Mouse (Mus musculus) midbrain, embryonic 16.5 days (tissue): ENCODE data around the gene Tnfrsf9. TPM values are rescaled to one million over a fixed set of nuclear protein-coding genes. Genes with fewer than 3 reads are reported as not detected.

Source experiments
- ATAC-seq: fragments of 200-750 bp; cut with Nextera tagmentation; 2 replicates; pipeline ENCODE4 v1.8.0; 2017; ENCODE audit warnings: moderate TSS enrichment
- H3K27ac ChIP-seq: fragments of 300-500 bp; sonication (generic); 2 replicates; pipeline ENCODE4 v1.5.1; 2014; ENCODE audit warnings: mild to moderate bottlenecking, low read length, mixed read lengths
- H3K27me3 ChIP-seq: fragments of 300-500 bp; sonication (generic); 2 replicates; pipeline ENCODE4 v1.6.1; 2014; ENCODE audit warnings: low read depth, low read length, mixed read lengths; ENCODE audit not compliant: control insufficient read depth, insufficient read depth
- H3K36me3 ChIP-seq: fragments of 300-500 bp; sonication (generic); 2 replicates; pipeline ENCODE4 v1.6.1; 2014; ENCODE audit warnings: mild to moderate bottlenecking, low read length, moderate library complexity, mixed read lengths; ENCODE audit not compliant: control insufficient read depth, insufficient read depth
- H3K4me1 ChIP-seq: fragments of 300-500 bp; sonication (generic); 2 replicates; pipeline ENCODE4 v1.6.1; 2014; ENCODE audit warnings: mild to moderate bottlenecking, low read length, mixed read lengths; ENCODE audit not compliant: control insufficient read depth, insufficient read depth
- H3K4me2 ChIP-seq: fragments of 300-500 bp; sonication (generic); 2 replicates; pipeline ENCODE4 v1.6.1; 2014; ENCODE audit warnings: mild to moderate bottlenecking, low read length, mixed read lengths
- H3K4me3 ChIP-seq: fragments of 300-500 bp; sonication (generic); 2 replicates; pipeline ENCODE4 v1.5.1; 2014; ENCODE audit warnings: low read depth, mild to moderate bottlenecking, low read length, moderate library complexity, mixed read lengths
- H3K9ac ChIP-seq: fragments of 300-500 bp; sonication (generic); 2 replicates; pipeline ENCODE4 v1.6.1; 2014; ENCODE audit warnings: low read depth, low read length, mixed read lengths
- H3K9me3 ChIP-seq: fragments of 300-500 bp; sonication (generic); replicated peaks from 2 replicates; pipeline ENCODE4 v1.6.1; 2014; ENCODE audit warnings: mild to moderate bottlenecking, low read length, mixed read lengths; ENCODE audit not compliant: control insufficient read depth, poor library complexity, severe bottlenecking
- WGBS: fragments of 180-500 bp; shearing (Covaris S2); extraction: QIAGEN DNeasy Blood & Tissue Kit; methylation state at CpG from one replicate; pipeline ENCODE4 v1.1.7; 2014; 5-methylcytosine and 5-hydroxymethylcytosine counted together
- polyA plus RNA-seq: library from polyadenylated mRNA; unstranded; fragments of >200 nt; fragmentation: Nextera tagmentation; extraction: Ambion mirVana; gene quantifications from 2 replicates; pipeline ENCODE4 v1.2.1, GENCODE M21; 2015

The Tnfrsf9 gene
- polyA plus RNA-seq, 1 experiment from 2014 or later = 0.38 TPM

DNA sequence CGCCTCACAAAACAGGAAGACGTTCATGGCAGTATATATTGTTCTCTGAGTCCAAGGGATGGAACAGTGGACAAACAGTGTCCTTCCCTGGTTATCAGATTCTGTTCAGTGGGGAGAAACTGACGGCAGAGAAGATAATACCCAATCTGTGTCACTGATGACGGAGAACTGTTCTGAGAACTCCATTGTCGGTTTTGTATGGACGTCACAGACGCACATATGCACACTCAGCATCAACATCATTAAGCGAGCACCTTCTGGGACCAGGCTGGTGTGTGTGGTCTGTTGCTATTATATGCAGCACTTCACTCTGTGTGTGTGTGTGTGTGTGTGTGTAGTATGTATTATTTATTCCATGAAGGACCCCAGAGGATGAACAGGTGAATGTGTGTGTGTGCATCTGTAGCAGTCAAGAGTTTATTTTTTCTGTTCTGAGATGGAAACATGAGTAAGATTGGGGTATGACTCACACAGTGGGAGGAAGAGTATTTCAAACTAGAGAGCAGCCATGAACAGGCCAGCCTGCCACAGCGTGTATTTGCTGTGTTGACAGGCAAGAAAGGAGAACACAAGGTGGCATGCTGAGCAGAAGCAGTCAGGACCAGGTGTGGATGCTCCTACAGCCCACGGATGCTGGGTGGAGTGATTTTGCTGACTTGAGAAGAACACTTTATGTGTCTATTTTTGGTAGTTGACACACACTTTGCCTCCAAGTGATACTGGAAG is 982 bp downstream of the Tnfrsf9 start:
- ATAC-seq = no peak
- no peaks in the 10 kb centered on the region for H3K36me3 ChIP-seq
- peak overlapping the region; percentile 86 for H3K4me2 ChIP-seq
- H3K9ac ChIP-seq = peak overlapping the region; percentile 87
- peaks cover 18% of the 10 kb centered on the region for H3K4me1 ChIP-seq
- no peaks in the 10 kb centered on the region for H3K9me3 ChIP-seq
- H3K27ac ChIP-seq = peak overlapping the region; percentile 87; the same call in 1 of the 2 replicates
- WGBS = 47% methylated on average over 10 of the region's 10 CpGs
- no peaks in the 10 kb centered on the region for H3K27me3 ChIP-seq
- H3K4me3 ChIP-seq = peak overlapping the region; percentile 65

DNA sequence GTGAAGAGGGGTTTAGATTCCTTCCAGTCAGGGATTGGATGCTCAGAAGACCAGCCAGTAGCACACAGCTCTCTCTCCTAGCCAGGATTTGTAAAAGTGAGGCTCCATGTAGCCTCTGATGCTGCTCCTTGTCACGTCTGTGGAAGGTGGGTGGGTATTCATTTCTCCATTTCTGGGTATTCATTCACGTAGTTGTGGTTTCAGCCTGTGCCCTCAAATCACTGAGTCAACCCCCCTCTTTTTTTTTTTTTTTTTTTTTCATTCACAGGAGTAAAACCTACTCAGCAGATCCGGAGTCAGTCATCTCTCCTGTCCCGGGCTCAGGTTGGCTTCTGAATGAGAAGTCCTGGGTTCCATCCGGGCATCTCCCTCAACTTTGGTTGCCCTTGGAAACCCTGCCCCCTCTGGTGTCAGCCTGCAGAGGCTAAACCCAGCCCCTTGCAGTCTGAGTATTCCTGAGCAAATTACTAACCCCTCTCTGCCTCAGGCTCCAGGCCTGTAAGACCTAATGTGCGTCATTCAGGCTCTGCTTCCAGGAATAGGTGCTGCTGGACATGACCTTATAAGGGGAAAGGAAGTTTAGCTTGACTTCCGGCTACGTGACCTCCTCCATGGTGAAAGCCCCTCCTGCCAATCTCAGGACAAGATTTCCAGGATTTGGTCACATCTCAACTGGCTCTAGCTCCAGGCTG is 3.1 kb downstream of the Tnfrsf9 start:
- WGBS = 61% methylated on average over 8 of the region's 8 CpGs
- no peaks in the 10 kb centered on the region for H3K9me3 ChIP-seq
- no peaks in the 10 kb centered on the region for H3K27me3 ChIP-seq
- no peak overlapping the region for H3K4me3 ChIP-seq
- no peak overlapping the region for H3K4me2 ChIP-seq
- no peak overlapping the region for H3K27ac ChIP-seq
- peaks cover 18% of the 10 kb centered on the region for H3K4me1 ChIP-seq
- no peak overlapping the region for H3K9ac ChIP-seq
- no peak for ATAC-seq
- no peaks in the 10 kb centered on the region for H3K36me3 ChIP-seq

DNA sequence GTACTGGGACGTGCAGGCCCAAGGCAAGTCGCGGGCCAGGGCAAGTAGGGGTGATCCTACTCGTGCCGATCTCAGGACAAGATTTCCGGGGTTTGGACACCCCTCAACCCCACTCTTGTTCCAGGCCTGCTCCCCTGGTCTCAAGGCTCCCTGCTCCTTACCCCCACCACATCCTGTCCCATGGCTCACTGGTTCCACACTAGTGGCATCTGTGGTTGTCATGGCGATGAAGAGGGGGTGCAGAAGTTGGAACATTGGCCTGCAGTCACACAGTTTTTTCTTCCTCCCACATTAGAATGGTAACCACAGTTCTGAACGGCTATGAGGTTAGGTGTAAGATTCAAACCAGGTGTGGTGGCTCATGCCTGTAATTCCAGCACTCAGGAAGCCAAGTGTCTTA is 6.8 kb downstream of the Tnfrsf9 start:
- Histone ChIP-seq H3K36me3 (no peaks in the 10 kb centered on the region), H3K4me2 (no peak overlapping the region), H3K9me3 (no peaks in the 10 kb centered on the region), H3K4me1 (no peaks in the 10 kb centered on the region), H3K4me3 (no peak overlapping the region), H3K27ac (no peak overlapping the region), H3K27me3 (no peaks in the 10 kb centered on the region), H3K9ac (no peak overlapping the region)
- ATAC-seq = no peak
- WGBS = 86% methylated on average over 8 of the region's 8 CpGs

DNA sequence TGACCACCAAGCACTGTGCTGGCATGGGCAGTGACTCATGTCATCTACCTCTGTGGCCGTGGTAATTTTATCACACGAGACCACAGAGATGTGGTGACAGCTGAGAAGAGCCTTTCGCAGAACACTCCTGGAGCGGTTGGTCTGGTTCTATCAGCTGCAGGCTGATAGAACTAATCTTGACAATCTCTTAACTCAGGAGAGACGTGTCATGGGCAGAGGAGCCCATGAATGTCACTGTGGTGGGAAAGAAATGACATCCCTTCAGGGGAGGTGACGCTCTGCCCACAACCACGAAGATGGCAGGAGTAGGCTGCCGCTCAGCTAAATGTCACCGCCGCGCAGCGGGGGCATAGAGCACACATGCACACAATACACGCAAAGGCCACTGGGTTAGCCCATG is 9.9 kb downstream of the Tnfrsf9 start:
- no peaks in the 10 kb centered on the region for H3K27me3 ChIP-seq
- no peaks in the 10 kb centered on the region for H3K4me1 ChIP-seq
- H3K9ac ChIP-seq = no peak overlapping the region
- WGBS = 86% methylated on average over 13 of the region's 13 CpGs
- ATAC-seq = no peak
- no peak overlapping the region for H3K4me3 ChIP-seq
- H3K9me3 ChIP-seq = no peaks in the 10 kb centered on the region
- no peak overlapping the region for H3K4me2 ChIP-seq
- H3K36me3 ChIP-seq = no peaks in the 10 kb centered on the region
- H3K27ac ChIP-seq = no peak overlapping the region

DNA sequence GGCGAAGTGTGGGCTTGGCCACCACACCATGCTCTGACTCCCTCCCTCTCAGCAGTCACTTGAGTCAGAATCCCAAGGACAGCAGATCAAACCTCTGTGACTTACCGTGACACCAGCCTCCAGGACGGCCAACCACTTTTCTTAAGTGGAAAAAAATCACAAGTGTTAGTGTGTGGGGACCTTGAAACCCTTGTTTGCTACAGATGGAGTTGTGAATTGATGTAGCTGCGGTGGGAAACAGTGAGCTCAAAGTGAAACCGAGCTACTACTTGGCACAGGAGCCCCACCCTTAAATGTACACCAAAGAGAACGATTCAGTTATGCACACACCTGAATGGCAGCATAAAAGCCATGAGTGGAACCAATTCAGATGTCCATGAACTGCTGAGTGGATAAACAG is 10.6 kb downstream of the Tnfrsf9 start:
- no peak overlapping the region for H3K4me3 ChIP-seq
- H3K9ac ChIP-seq = no peak overlapping the region
- no peak for ATAC-seq
- no peak overlapping the region for H3K4me2 ChIP-seq
- no peaks in the 10 kb centered on the region for H3K36me3 ChIP-seq
- WGBS = 91% methylated on average over 6 of the region's 6 CpGs
- H3K9me3 ChIP-seq = no peaks in the 10 kb centered on the region
- H3K27me3 ChIP-seq = no peaks in the 10 kb centered on the region
- H3K4me1 ChIP-seq = no peaks in the 10 kb centered on the region
- no peak overlapping the region for H3K27ac ChIP-seq

DNA sequence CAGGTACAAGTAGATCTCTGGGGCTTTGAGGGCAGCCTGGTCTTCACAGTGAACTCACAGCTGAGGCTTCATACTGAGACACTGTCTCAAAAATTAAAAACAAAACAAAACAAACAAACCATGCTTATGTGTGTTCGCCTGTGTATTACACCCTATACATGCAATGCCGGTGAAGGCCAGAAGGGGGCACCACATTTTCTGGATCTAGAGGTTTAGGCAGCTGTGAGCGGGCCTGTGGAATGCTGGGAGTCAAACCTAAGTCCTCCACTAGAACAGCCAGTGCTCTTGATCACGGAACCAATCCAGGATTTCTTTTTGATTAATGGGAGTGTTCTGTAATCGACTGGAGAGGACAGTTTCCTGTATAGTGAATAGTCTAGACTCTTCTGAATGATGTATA is 11.6 kb downstream of the Tnfrsf9 start:
- WGBS = 59% methylated on average over 5 of the region's 5 CpGs
- no peaks in the 10 kb centered on the region for H3K36me3 ChIP-seq
- H3K9me3 ChIP-seq = no peaks in the 10 kb centered on the region
- no peak overlapping the region for H3K27ac ChIP-seq
- H3K4me1 ChIP-seq = no peaks in the 10 kb centered on the region
- H3K9ac ChIP-seq = no peak overlapping the region
- ATAC-seq = no peak
- no peaks in the 10 kb centered on the region for H3K27me3 ChIP-seq
- H3K4me2 ChIP-seq = no peak overlapping the region
- no peak overlapping the region for H3K4me3 ChIP-seq

DNA sequence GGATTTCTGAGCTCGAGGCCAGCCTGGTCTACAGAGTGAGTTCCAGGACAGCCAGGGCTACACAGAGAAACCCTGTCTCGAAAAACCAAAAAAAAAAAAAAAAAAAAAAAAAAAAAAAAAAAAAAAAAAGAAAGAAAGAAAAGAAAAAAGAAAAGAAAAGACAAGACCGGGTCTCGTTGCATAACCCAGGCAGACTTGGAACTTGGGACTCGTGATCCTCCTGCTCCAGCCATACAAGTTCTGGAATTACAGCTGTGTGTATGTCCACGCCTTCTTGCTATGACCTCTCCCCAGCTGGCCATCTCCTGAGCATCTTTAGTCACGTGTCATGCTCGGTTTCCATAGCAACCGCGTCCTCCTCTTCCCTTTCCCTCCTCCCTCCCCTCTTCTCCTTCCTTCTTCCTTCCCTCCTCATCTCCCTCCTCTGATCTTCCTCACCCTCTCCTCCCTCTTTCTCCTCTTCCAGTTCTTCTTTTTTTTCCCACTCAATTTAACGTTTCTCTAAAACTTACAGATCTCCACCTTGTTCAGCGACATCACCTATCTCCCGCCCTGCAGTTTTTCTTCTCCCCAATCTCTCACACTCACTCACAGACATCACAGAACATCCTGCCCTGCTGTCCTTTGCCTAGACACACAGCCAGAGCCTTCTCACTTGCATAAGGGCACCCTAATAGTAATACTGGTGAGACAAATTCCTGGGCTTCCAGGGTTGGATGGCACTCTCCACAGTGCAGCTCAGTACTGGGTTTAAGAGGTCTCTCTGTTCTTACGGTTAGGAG is 12.8 kb downstream of the Tnfrsf9 start:
- 46% methylated on average over 13 of the region's 14 CpGs for WGBS
- H3K4me2 ChIP-seq = no peak overlapping the region
- H3K27ac ChIP-seq = no peak overlapping the region
- H3K4me1 ChIP-seq = no peaks in the 10 kb centered on the region
- H3K27me3 ChIP-seq = no peaks in the 10 kb centered on the region
- no peak overlapping the region for H3K9ac ChIP-seq
- H3K9me3 ChIP-seq = no peaks in the 10 kb centered on the region
- no peaks in the 10 kb centered on the region for H3K36me3 ChIP-seq
- no peak overlapping the region for H3K4me3 ChIP-seq
- ATAC-seq = no peak

DNA sequence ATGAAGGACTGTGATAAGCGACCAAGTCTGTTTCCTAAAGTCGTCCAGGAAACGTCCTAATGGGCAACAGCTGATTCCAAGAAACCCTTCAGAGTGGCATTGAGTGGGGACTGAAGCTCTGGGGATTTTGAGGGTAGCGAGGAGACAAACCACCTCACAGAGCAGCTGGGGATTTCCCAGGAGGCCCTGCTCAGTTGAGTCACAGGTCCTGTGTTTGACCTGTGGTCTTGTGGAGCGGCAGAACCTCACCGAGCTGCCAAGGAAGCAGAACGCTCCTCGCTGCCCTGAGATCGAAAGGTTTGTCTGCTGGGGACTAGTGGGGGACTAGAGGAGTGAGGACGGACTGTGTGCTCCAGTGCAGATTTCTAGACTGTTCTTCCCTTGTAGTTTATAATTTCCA is 13.4 kb downstream of the Tnfrsf9 start:
- Histone ChIP-seq H3K4me1 (no peaks in the 10 kb centered on the region), H3K9me3 (no peaks in the 10 kb centered on the region), H3K9ac (no peak overlapping the region), H3K27ac (no peak overlapping the region), H3K27me3 (no peaks in the 10 kb centered on the region), H3K4me3 (no peak overlapping the region), H3K4me2 (no peak overlapping the region), H3K36me3 (no peaks in the 10 kb centered on the region)
- WGBS = 72% methylated on average over 10 of the region's 10 CpGs
- ATAC-seq = no peak

- H3K4me3 ChIP-seq = no peak overlapping the region
- no peak overlapping the region for H3K9ac ChIP-seq
- no peak overlapping the region for H3K4me2 ChIP-seq
- ATAC-seq = no peak
- H3K27me3 ChIP-seq = no peaks in the 10 kb centered on the region
- no peaks in the 10 kb centered on the region for H3K9me3 ChIP-seq
- H3K27ac ChIP-seq = no peak overlapping the region
- 71% methylated on average over 1 of the region's 1 CpGs for WGBS
- no peaks in the 10 kb centered on the region for H3K36me3 ChIP-seq
- H3K4me1 ChIP-seq = no peaks in the 10 kb centered on the region
Measured at GRCm38 (mm10) chr4:150933503-150933902, 19.1 kb downstream of the Tnfrsf9 start.
